Comparison of ENCODE assay signal across 8 mouse cellular contexts in the genomic region with DNA sequence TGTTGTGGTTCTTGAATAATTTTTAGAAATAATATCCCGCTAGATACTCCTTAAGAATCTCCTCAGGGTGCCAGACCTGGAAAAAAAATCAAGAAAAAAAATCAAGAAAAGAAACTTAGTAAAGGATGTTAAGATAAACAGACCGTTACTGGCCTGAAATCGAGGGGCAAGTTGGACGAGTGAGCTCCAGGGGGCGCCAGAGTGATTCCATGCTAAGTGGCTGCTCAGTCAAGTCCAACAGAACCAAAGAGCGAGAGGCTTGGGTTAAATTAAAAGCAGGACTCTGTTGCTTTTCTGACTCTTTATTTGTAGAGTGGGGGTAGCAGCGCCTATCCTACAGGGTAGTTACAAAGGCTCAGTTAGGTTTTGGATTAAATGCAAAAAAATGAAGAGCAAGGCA. TPM values are rescaled to one million over a fixed set of nuclear protein-coding genes. Genes with fewer than 3 reads are reported as not detected.
DNase-seq lines count a peak whose midpoint lies in the region; ATAC-seq and TF ChIP-seq lines count a peak whose summit lies in the region.

No protein-coding gene starts in this region.

- H3K9ac ChIP-seq in kidney, embryonic 15.5 days, result no peak overlapping the region
- no peak overlapping the region for H3K9ac ChIP-seq in lung, postnatal 0 days (replicated peaks; ENCODE audit: low read depth)

- no peak overlapping the region for H3K4me3 ChIP-seq in kidney, embryonic 15.5 days (replicated peaks)
- no peak overlapping the region for H3K4me3 ChIP-seq in embryonic facial prominence, embryonic 10.5 days
- no peak overlapping the region for H3K4me3 ChIP-seq in lung, postnatal 0 days (ENCODE audit: low read depth, low read length)
- no peak overlapping the region for H3K4me3 ChIP-seq in testis, adult 2 months (ENCODE audit: control insufficient read depth, low read depth, low read length)

- no peaks in the 10 kb centered on the region for H3K36me3 ChIP-seq in kidney, embryonic 15.5 days
- no peaks in the 10 kb centered on the region for H3K36me3 ChIP-seq in embryonic facial prominence, embryonic 10.5 days (replicated peaks)
- no peaks in the 10 kb centered on the region for H3K36me3 ChIP-seq in lung, postnatal 0 days (ENCODE audit: insufficient read depth, low read length)
- no peaks in the 10 kb centered on the region for H3K36me3 ChIP-seq in testis, adult 2 months (ENCODE audit: control insufficient read depth, insufficient read depth, low read length)

- H3K9me3 ChIP-seq in kidney, embryonic 15.5 days (replicated peaks), result no peaks in the 10 kb centered on the region
- no peaks in the 10 kb centered on the region for H3K9me3 ChIP-seq in embryonic facial prominence, embryonic 10.5 days
- H3K9me3 ChIP-seq in lung, postnatal 0 days (ENCODE audit: low read length), result no peaks in the 10 kb centered on the region

- ATAC-seq in kidney, embryonic 15.5 days (replicated peaks; ENCODE audit: low FRiP score), result no peak
- no peak for ATAC-seq in lung, postnatal 0 days
- ATAC-seq in monocyte, adult 5-6 weeks (replicated peaks; ENCODE audit: insufficient number of reproducible peaks, low FRiP score, low TSS enrichment, poor library complexity, severe bottlenecking), result no peak

- no peak for TF ChIP-seq POLR2A in testis, adult 2 months (IDR thresholded peaks at IDR 0.05; ENCODE audit: control insufficient read depth, low read depth, low read length)

- WGBS in kidney, embryonic 15.5 days, result 37% methylated on average over 7 of the region's 7 CpGs
- 30% methylated on average over 7 of the region's 7 CpGs for WGBS in embryonic facial prominence, embryonic 10.5 days
- 24% methylated on average over 7 of the region's 7 CpGs for WGBS in lung, postnatal 0 days

- TF ChIP-seq EP300 in lung, postnatal 0 days (IDR thresholded peaks at IDR 0.05), result no peak

- DNase-seq in kidney, adult 18-20 months, result peak; percentile 73
- DNase-seq in adrenal gland, postnatal 10 days, result peak; percentile 87
- DNase-seq in embryonic facial prominence, embryonic 10.5 days (ENCODE audit: low spot score), result peak; percentile 51
- peak; percentile 82 for DNase-seq in layer of hippocampus, adult 11-12 months (ENCODE audit: low spot score)
- peak; percentile 65 for DNase-seq in lung, postnatal 0 days (ENCODE audit: low spot score)

- no peak overlapping the region for H3K4me2 ChIP-seq in kidney, embryonic 15.5 days
- H3K4me2 ChIP-seq in lung, postnatal 0 days (replicated peaks; ENCODE audit: low read depth, low read length), result no peak overlapping the region

- no peaks in the 10 kb centered on the region for H3K27me3 ChIP-seq in kidney, embryonic 15.5 days
- no peaks in the 10 kb centered on the region for H3K27me3 ChIP-seq in embryonic facial prominence, embryonic 10.5 days (replicated peaks; ENCODE audit: low read depth, poor library complexity, severe bottlenecking)
- no peaks in the 10 kb centered on the region for H3K27me3 ChIP-seq in lung, postnatal 0 days (replicated peaks; ENCODE audit: insufficient read depth, low read length)
- no peaks in the 10 kb centered on the region for H3K27me3 ChIP-seq in testis, adult 2 months (ENCODE audit: control insufficient read depth, insufficient read depth, low read length)

- no peak overlapping the region for H3K27ac ChIP-seq in kidney, embryonic 15.5 days
- no peak overlapping the region for H3K27ac ChIP-seq in embryonic facial prominence, embryonic 10.5 days (replicated peaks)
- no peak overlapping the region for H3K27ac ChIP-seq in lung, postnatal 0 days (ENCODE audit: low read length)
- H3K27ac ChIP-seq in testis, adult 2 months (ENCODE audit: control insufficient read depth, insufficient read depth, low read depth, low read length), result no peak overlapping the region

- TF ChIP-seq CTCF in lung, postnatal 0 days (IDR thresholded peaks at IDR 0.05), result peak; percentile 74
- peak; percentile 75; the same call in 1 of the 2 replicates for TF ChIP-seq CTCF in testis, adult 2 months (IDR thresholded peaks at IDR 0.05; ENCODE audit: control insufficient read depth, insufficient read depth, insufficient replicate concordance, low read depth, low read length)

- no peaks in the 10 kb centered on the region for H3K4me1 ChIP-seq in kidney, embryonic 15.5 days
- H3K4me1 ChIP-seq in embryonic facial prominence, embryonic 10.5 days, result no peaks in the 10 kb centered on the region
- no peaks in the 10 kb centered on the region for H3K4me1 ChIP-seq in lung, postnatal 0 days (ENCODE audit: insufficient read depth, low read depth, low read length)
- H3K4me1 ChIP-seq in testis, adult 2 months (ENCODE audit: control insufficient read depth, insufficient read depth, low read length), result peaks cover 4% of the 10 kb centered on the region

RNA-seq across cellular contexts. Expression of a gene that starts 3.5 kb away (rescaled TPM):
- polyA plus RNA-seq in kidney, embryonic 15.5 days (2015; fragmentation: Nextera tagmentation; extraction: Ambion mirVana), result not detected in 2 replicates
- not detected for total RNA-seq in adrenal gland, postnatal 10 days (2021)
- polyA plus RNA-seq in embryonic facial prominence, embryonic 10.5 days (2016; fragmentation: Nextera tagmentation; extraction: Ambion mirVana), result not detected in 2 replicates
- polyA plus RNA-seq in lung, postnatal 0 days (2015; fragmentation: Nextera tagmentation; extraction: Ambion mirVana), result not detected in 2 replicates
- not detected in 2 replicates for polyA plus RNA-seq in testis, adult 2 months (2012; rRNA removed)
- not detected in 3 replicates for total RNA-seq in monocyte, adult 5-6 weeks (2017)
